Mouse (Mus musculus) hindbrain, embryonic 15.5 days (tissue): ENCODE results near the gene Ccdc188. TPM values are rescaled to one million over a fixed set of nuclear protein-coding genes. Genes with fewer than 3 reads are reported as not detected.
A peak's percentile ranks its signal among the peaks of the same experiment; 100 is the strongest.

ENCODE experiments used
- ATAC-seq: fragments of 200-750 bp; cut with Nextera tagmentation; 2 replicates; pipeline ENCODE4 v1.8.0; 2017; ENCODE audit warnings: low read depth, moderate number of reproducible peaks, moderate TSS enrichment; ENCODE audit not compliant: low FRiP score
- H3K27ac ChIP-seq: fragments of 300-500 bp; sonication (generic); replicated peaks from 2 replicates; pipeline ENCODE4 v1.5.1; 2015; ENCODE audit warnings: mild to moderate bottlenecking, inconsistent platforms
- H3K27me3 ChIP-seq: fragments of 300-500 bp; sonication (generic); 2 replicates; pipeline ENCODE4 v1.6.1; 2015; ENCODE audit warnings: control low read depth, inconsistent platforms
- H3K36me3 ChIP-seq: fragments of 300-500 bp; sonication (generic); 2 replicates; pipeline ENCODE4 v1.6.1; 2015; ENCODE audit warnings: control low read depth, inconsistent platforms
- H3K4me1 ChIP-seq: fragments of 300-500 bp; sonication (generic); replicated peaks from 2 replicates; pipeline ENCODE4 v1.6.1; 2015; ENCODE audit warnings: control low read depth, inconsistent platforms
- H3K4me2 ChIP-seq: fragments of 300-500 bp; sonication (generic); 2 replicates; pipeline ENCODE4 v1.6.1; 2015; ENCODE audit warnings: moderate library complexity, mild to moderate bottlenecking, inconsistent platforms
- H3K4me3 ChIP-seq: fragments of 300-500 bp; sonication (generic); 2 replicates; pipeline ENCODE4 v1.5.1; 2015; ENCODE audit warnings: mild to moderate bottlenecking, inconsistent platforms
- H3K9ac ChIP-seq: fragments of 300-500 bp; sonication (generic); 2 replicates; pipeline ENCODE4 v1.6.1; 2015; ENCODE audit warnings: inconsistent platforms
- H3K9me3 ChIP-seq: fragments of 300-500 bp; sonication (generic); 2 replicates; pipeline ENCODE4 v1.6.1; 2016; ENCODE audit warnings: control low read depth, inconsistent platforms
- WGBS: fragments of 180-500 bp; shearing (Covaris S2); methylation state at CpG from one replicate; pipeline ENCODE4 v1.1.7; 2015; 5-methylcytosine and 5-hydroxymethylcytosine counted together
- polyA plus RNA-seq: library from polyadenylated mRNA; unstranded; fragments of >200 nt; fragmentation: Nextera tagmentation; extraction: Ambion mirVana; gene quantifications from 2 replicates; pipeline ENCODE4 v1.2.1, GENCODE M21; 2015

Ccdc188 gene
- polyA plus RNA-seq, 1 experiment from 2014 or later: not detected

DNA sequence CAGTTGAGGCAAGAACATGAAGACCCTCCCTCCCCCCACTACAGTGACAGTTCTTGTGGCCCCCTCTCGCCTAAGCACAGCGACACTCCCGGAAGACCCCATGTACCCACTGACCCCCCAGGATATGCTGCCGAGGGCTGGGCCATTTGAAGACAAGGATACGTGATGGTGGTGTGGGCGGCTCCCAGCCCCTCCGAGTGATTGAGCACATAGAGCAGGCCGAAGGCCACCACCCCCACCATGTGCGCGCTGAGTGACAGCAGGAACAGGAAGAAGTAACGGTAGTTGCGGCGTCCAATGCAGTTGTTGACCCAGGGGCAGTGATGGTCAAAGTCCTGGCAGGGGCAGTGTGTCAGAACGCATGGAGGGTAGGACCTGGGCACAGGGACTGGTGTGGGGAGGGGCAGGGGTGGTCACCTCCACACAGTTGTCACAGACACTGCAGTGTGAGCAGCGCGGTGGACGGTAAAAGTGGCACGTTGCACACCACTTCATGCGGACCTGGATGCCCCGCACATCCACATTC, 10.3 kb downstream of the Ccdc188 start:
- no peak for ATAC-seq

DNA sequence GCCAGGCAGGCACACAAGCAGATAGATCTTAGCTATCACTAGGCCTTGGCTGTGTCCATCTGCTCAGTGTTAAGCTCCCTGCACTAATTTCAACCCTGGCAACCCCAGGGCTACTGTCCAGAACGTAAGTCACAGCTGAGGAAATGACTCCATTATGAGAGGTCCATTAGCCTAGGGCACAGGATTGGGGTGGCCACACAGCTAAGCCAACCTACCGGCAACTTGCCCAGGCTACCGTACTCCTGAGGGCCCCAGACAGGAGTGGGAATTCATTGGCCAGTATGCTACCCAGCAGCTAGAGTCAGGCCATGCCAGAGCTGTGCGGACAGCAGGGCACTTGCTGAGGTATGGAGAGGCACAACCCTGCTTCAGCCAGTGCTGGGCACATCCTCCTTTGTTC, 11.2 kb downstream of the Ccdc188 start:
- 90% methylated on average over 4 of the region's 4 CpGs for WGBS
- no peak overlapping the region; the same call in 1 of the 2 replicates for H3K27ac ChIP-seq
- ATAC-seq: no peak

More for the DNA sequence above, 10.3 kb downstream of the Ccdc188 start:
- WGBS: 94% methylated on average over 20 of the region's 20 CpGs
- Histone ChIP-seq H3K36me3 (peaks cover 42% of the 10 kb centered on the region), H3K27ac (no peak overlapping the region), H3K9ac (no peak overlapping the region), H3K9me3 (no peaks in the 10 kb centered on the region), H3K4me1 (peaks cover 30% of the 10 kb centered on the region), H3K4me2 (no peak overlapping the region), H3K27me3 (no peaks in the 10 kb centered on the region), H3K4me3 (no peak overlapping the region)

DNA sequence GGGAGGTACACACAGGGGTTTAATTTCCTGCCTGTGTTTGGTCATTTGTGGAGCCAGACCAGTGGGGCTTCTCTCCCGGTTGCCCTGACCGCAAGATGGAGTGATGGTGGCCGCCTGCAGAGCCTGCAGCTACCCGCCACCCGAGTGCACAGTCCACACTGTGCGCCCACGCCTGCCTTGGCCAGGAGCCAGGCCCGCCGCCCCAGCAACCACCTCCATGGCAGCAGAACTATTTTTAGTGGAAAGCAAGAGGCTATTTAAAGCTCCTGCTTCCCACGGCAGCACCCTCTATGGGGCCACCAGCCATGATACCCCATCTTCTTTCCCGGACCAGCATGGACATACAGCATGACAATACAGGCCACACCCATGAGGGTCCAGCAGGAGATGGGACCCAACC, 11.9 kb downstream of the Ccdc188 start:
- Histone ChIP-seq H3K27me3 (no peaks in the 10 kb centered on the region), H3K4me1 (peaks cover 44% of the 10 kb centered on the region), H3K4me2 (0 out of 2 replicates have a peak overlapping the region, but pooled peaks have one; percentile 4), H3K9me3 (no peaks in the 10 kb centered on the region), H3K9ac (no peak overlapping the region), H3K36me3 (peaks cover 27% of the 10 kb centered on the region), H3K4me3 (no peak overlapping the region), H3K27ac (peak overlapping the region; percentile 25; the same call in 1 of the 2 replicates)
- WGBS: 50% methylated on average over 11 of the region's 11 CpGs
- no peak for ATAC-seq

More for the DNA sequence above, 11.2 kb downstream of the Ccdc188 start:
- H3K36me3 ChIP-seq: peaks cover 34% of the 10 kb centered on the region
- H3K9me3 ChIP-seq: no peaks in the 10 kb centered on the region
- H3K9ac ChIP-seq: no peak overlapping the region
- H3K4me3 ChIP-seq: no peak overlapping the region
- H3K4me1 ChIP-seq: peaks cover 39% of the 10 kb centered on the region
- no peak overlapping the region for H3K4me2 ChIP-seq
- no peaks in the 10 kb centered on the region for H3K27me3 ChIP-seq

DNA sequence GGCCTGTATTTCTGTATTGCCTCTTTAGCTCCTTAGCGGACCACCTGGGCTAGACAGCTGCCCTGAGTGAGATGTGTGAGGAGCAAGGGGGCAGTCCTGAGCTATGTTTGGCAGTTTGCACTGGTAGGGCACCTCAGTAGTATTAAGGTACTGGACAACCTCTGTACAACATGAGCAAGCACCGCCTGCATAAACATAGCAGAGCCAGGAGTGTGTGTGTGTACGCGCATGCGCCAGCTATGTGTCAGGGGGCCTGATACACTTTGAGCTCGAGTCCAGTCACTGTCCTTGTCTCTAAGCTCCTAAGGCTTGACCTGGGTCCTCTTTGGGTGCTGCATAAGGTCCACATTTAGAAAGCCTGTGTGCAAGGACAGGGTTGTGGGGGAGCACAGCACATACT, 12.9 kb downstream of the Ccdc188 start:
- Histone ChIP-seq H3K4me2 (no peak overlapping the region), H3K9me3 (no peaks in the 10 kb centered on the region), H3K9ac (no peak overlapping the region), H3K4me3 (no peak overlapping the region), H3K4me1 (peaks cover 46% of the 10 kb centered on the region), H3K27ac (no peak overlapping the region), H3K27me3 (no peaks in the 10 kb centered on the region), H3K36me3 (peaks cover 18% of the 10 kb centered on the region)
- no peak for ATAC-seq
- WGBS: 87% methylated on average over 6 of the region's 6 CpGs

DNA sequence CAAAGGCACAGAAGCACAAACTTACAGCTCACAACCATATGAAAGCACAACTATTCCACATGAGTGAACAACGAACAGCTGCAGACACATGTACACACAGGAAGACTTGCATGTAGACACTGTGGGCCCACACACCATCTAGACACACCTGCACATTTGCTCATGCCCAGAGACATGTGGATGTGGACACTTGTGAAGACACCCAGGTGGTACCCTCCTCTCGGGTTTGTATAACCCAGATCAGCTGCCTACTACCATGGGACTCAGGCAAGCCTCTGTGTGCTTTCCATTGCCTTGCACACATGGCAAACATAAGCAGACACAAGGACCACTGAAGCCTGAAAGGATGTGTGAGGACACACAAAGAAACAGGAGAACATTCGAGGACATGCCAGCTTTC, 13.4 kb downstream of the Ccdc188 start:
- H3K4me2 ChIP-seq: no peak overlapping the region
- no peak for ATAC-seq
- H3K9ac ChIP-seq: no peak overlapping the region
- H3K27ac ChIP-seq: no peak overlapping the region
- H3K9me3 ChIP-seq: no peaks in the 10 kb centered on the region
- H3K4me1 ChIP-seq: peaks cover 50% of the 10 kb centered on the region
- H3K4me3 ChIP-seq: no peak overlapping the region
- no peaks in the 10 kb centered on the region for H3K27me3 ChIP-seq
- WGBS: 89% methylated on average over 3 of the region's 3 CpGs
- H3K36me3 ChIP-seq: peaks cover 14% of the 10 kb centered on the region

DNA sequence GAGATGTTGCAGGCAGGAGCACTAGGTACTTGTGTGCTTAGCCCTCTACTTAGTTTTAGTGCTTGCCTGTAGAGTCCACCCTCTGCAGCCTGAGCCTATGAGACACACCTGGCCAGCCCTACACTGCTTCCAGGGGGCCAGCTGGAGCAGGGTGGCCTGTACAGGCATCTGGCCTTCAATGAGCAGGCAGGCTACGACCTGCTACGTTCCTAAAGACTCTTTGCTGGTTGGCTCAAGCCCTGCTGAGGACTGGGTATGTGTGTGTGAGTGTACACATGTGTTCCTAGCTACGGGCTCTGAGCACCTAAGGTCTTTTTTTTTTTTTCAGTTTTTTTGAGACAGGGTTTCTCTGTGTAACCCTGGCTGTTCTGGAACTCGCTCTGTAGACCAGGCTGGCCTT, 13.8 kb downstream of the Ccdc188 start:
- 95% methylated on average over 4 of the region's 4 CpGs for WGBS
- peaks cover 9% of the 10 kb centered on the region for H3K36me3 ChIP-seq

DNA sequence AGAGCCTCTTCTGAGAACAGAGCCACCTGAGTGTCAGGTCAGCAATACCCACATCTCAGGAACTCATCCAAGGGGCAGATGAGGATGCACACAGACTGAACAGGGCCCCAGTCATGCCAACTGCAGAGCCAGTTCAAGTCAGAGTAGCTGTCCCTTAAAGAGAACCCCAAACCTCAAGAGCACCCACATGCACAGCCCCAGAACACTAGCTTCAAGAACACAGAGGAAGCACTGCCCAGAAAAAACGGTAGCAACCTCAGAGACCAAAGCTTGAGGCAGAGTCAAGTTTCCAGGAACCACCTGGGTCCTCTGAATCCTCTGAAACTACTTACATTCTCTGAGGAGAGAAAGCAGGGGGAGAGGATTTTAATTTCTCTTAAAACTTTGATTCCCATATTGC, 15.8 kb downstream of the Ccdc188 start:
- ATAC-seq: no peak
- Histone ChIP-seq H3K9me3 (no peaks in the 10 kb centered on the region), H3K4me2 (peak overlapping the region; percentile 79), H3K4me1 (peaks cover 54% of the 10 kb centered on the region), H3K36me3 (peaks cover 7% of the 10 kb centered on the region), H3K9ac (no peak overlapping the region), H3K27ac (no peak overlapping the region), H3K4me3 (peak overlapping the region; percentile 94), H3K27me3 (no peaks in the 10 kb centered on the region)
- WGBS: 57% methylated on average over 1 of the region's 1 CpGs

More for the DNA sequence above, 13.8 kb downstream of the Ccdc188 start:
- Histone ChIP-seq H3K4me2 (no peak overlapping the region), H3K4me3 (no peak overlapping the region), H3K27me3 (no peaks in the 10 kb centered on the region), H3K4me1 (peaks cover 54% of the 10 kb centered on the region), H3K9me3 (no peaks in the 10 kb centered on the region), H3K27ac (no peak overlapping the region), H3K9ac (no peak overlapping the region)
- no peak for ATAC-seq

DNA sequence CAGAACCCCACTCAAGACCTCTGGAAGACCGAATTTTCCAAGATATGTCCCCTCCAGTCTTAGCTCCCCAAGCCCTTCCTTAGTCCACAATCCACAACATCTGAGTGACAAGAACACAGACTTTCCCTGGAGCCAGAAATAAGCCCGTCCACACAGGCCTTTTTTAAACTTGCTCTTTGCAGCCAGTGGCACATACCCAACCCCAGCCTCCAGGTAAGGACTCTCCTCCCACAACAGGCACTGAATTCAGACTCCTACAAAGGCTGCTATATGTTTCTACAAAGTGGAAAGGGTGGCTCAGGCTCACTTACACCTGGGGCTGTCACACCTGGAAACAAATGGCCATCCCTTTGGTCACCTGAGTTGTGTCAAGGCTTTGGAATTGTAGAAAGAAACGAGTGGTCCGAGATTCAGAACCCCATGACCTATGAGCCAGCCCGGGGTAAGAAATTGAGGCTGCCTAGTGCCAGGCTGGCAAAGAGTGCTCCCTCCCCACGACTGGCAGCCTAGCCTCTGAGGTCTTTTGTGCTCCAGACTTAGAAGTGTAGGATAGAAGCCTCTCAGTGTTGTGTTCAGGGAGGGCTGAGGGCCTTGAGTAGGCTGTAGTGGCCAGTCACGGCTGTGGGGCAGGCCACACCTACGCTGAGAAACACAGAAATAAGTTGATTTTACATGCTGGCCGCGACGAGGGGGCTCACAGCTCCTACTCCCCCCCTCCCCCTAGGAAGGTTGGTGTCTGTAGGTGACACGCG, 16.4 kb downstream of the Ccdc188 start:
- peak overlapping the region; percentile 79 for H3K4me2 ChIP-seq
- H3K27ac ChIP-seq: peak overlapping the region; percentile 94
- H3K36me3 ChIP-seq: peaks cover 13% of the 10 kb centered on the region
- H3K4me1 ChIP-seq: peaks cover 48% of the 10 kb centered on the region
- H3K9ac ChIP-seq: peak overlapping the region; percentile 92
- H3K27me3 ChIP-seq: no peaks in the 10 kb centered on the region
- WGBS: 22% methylated on average over 13 of the region's 13 CpGs
- peak overlapping the region; percentile 94 for H3K4me3 ChIP-seq
- H3K9me3 ChIP-seq: no peaks in the 10 kb centered on the region
- 0 out of 2 replicates have a peak, but pooled peaks have one; percentile 4 for ATAC-seq

DNA sequence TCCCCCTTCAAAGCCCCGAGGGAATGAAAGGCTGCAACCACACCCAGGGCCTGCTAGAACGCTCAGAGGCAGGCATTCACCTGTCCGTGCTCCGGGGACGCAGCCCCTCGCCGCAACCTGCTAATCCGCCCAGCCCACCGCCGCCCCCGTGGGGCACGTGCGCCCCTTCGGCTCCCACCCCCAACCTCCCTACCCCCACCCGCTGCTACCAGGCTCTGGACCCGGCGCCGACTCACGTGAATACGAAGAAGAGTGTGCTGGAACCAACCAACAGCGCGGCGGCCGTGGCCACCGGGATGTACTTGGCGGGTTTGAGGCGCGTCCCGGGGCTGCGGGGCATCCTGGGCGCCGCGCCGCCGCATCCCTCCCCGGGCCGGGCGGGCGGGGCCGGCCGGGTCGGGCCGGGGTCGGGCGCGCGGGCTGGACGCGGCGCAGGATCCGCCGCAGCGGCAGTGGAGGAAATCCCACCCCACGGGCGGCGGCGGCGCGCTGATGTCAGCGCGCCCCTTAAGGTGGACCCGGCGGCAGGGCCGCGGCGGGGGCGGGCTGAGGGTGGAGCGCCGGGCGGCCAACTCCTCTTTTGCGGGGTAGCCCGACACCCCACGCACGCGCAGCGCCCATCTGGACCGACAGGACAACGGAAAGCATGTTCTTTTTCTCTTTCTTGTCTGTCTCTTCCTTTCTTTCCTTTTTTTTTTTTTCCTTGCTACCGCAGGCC, 17.2 kb downstream of the Ccdc188 start, which contains the start of gene Zdhhc8:
Zdhhc8 (minus strand) TSS at position 466 of the 718 bp plus-strand sequence.
- Histone ChIP-seq H3K9me3 (no peaks in the 10 kb centered on the region), H3K4me1 (peaks cover 40% of the 10 kb centered on the region), H3K36me3 (peaks cover 18% of the 10 kb centered on the region), H3K4me3 (peak within 1 kb of the TSS; percentile 94), H3K27me3 (no peaks in the 10 kb centered on the region), H3K9ac (peak within 1 kb of the TSS; percentile 92), H3K27ac (peak within 1 kb of the TSS; percentile 94), H3K4me2 (peak within 1 kb of the TSS; percentile 79)
- ATAC-seq: peak; percentile 85
- under 1% methylated on average over 67 of the region's 79 CpGs for WGBS

DNA sequence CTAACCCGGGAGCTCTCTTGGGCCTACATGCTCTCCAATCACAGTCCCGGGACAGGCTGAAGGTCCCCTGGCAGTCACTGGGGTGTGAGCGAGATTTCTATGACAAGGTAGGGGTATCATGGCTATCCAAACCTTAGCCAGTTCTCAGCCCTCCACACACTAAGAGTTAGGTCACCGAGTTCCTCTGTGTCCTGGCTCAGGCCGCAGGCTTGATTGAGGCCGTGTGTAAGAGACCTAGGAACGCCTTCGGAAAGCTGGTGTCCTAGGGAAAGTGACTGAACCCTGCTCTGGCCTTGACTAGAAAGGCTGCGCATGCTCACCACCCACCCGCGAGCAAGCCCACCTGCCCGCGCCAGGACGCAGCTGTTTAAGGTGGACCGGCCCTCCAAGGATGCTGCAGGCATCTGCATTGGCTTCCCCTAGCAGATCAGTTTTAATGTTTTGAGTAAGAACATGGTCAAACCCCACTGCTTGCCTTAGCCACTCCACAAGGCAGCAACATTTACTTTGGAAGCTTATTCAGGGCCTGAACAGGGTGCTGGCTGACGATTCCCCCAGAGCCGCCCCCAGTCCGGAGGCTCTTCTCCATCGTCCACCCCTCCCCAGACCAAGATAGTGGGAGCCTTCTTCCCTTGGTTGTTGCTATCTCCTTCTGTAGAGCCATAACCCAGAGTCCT, 17.8 kb downstream of the Ccdc188 start:
- peak overlapping the region; percentile 92 for H3K9ac ChIP-seq
- H3K27ac ChIP-seq: peak overlapping the region; percentile 94
- no peaks in the 10 kb centered on the region for H3K9me3 ChIP-seq
- peak overlapping the region; percentile 79 for H3K4me2 ChIP-seq
- peaks cover 33% of the 10 kb centered on the region for H3K4me1 ChIP-seq
- H3K27me3 ChIP-seq: no peaks in the 10 kb centered on the region
- H3K4me3 ChIP-seq: peak overlapping the region; percentile 94
- 4% methylated on average over 19 of the region's 19 CpGs for WGBS
- ATAC-seq: peak; percentile 85
- peaks cover 24% of the 10 kb centered on the region for H3K36me3 ChIP-seq

DNA sequence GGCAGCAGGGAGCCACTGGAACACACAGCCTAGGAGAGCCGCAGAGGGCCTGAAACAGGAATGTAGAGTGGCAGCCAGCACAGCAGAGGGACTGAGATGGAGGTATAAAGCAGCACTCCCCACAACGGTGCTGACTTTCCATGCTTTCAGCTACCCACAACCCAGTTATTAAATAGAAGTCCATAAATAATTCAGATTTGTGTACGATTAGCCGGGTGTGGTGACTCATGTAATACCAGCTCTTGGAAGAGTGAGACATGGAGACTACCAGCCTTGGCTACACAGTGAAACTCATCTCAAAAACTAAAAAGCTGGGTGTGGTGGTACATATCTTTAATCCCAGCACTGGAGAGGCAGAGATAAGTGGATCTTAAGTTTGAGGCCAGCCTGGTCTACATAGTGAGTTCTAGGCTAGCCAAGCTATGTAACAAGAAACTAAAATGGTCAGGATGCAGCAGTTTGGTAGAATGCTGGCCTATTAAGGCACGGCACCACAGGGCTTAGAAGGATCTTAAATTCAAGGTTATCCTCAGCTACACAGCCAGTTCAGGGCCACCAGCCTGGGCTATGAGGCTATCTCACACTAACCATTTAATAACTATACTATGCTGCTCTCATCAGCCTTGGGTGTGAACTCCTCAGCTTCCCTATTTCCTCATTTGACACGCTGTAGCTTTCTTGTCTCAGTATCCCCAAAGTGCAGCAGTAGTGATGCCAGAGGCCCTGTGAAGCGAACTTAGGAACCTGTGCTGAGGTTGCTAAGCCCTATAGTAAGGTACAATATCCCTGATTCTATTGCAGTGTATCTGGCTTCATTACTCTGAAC, 19.2 kb downstream of the Ccdc188 start:
- no peak for ATAC-seq
- Histone ChIP-seq H3K9me3 (no peaks in the 10 kb centered on the region), H3K27me3 (no peaks in the 10 kb centered on the region), H3K4me2 (peak overlapping the region; percentile 79; the same call in 1 of the 2 replicates), H3K9ac (no peak overlapping the region), H3K4me1 (peaks cover 26% of the 10 kb centered on the region), H3K36me3 (peaks cover 38% of the 10 kb centered on the region), H3K4me3 (no peak overlapping the region), H3K27ac (no peak overlapping the region)
- 76% methylated on average over 7 of the region's 7 CpGs for WGBS
